Mouse (Mus musculus): Measurements from ENCODE around the gene Sprr1a. TPM values are rescaled to one million over a fixed set of nuclear protein-coding genes. Genes with fewer than 3 reads are reported as not detected.

Sprr1a gene
- polyA plus RNA-seq, 1 experiment from 2014 or later: 17.5 TPM

DNA sequence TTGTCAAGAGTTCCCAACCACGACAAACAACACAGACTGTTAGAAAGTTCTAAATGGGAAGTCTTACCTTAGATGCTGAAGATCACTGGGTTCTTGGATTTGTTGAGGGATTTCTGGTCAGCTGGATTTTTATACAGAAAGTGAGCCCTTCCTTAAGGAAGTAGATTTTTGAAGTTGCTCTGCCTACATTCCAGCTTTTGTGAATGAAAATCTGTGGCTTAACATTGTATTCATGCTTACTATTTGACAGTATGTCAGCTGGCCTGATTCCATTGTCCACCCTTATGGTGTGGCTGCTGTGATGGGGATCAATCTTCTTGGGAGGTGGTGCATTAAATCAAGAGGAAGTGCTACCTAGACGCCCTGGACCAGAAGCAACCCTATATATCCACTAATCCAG is 27.1 kb downstream of the Sprr1a start, which contains the start of gene Sprr3:
Sprr3 (minus strand) TSS at position 101 of the 400 bp plus-strand sequence.
- H3K4me2 ChIP-seq: no peak within 1 kb of the TSS
- no peaks in the 10 kb centered on the region for H3K36me3 ChIP-seq
- H3K4me1 ChIP-seq: no peaks in the 10 kb centered on the region
- H3K27me3 ChIP-seq: no peaks in the 10 kb centered on the region
- 51% methylated on average over 2 of the region's 2 CpGs for WGBS
- H3K9me3 ChIP-seq (replicated peaks): no peaks in the 10 kb centered on the region
- no peak for ATAC-seq (replicated peaks; ENCODE audit: low FRiP score)
- H3K27ac ChIP-seq: no peak within 1 kb of the TSS
- no peak within 1 kb of the TSS for H3K4me3 ChIP-seq (replicated peaks)
- H3K9ac ChIP-seq: no peak within 1 kb of the TSS

DNA sequence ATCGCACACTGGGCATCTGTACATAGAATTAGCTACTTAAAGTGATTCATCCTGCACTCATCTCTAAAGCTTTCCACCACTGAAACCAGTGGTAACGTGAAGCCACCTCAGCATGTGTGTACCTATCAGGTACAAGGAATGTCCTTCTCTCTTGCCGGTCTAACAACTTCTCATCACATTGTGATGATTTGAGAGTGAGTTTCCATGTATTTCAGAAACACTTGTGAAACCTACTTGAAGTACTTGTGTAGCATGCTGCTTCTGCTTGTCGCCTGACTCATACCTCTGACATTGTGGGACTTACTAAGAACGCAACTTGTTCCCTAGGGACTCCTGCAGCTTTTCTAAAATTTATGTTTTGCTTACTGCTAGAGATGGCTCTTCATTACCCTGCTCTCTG is 30.5 kb downstream of the Sprr1a start:
- no peaks in the 10 kb centered on the region for H3K27me3 ChIP-seq
- H3K4me1 ChIP-seq: no peaks in the 10 kb centered on the region
- WGBS: 84% methylated on average over 5 of the region's 5 CpGs
- no peak overlapping the region for H3K27ac ChIP-seq
- no peaks in the 10 kb centered on the region for H3K36me3 ChIP-seq
- H3K9me3 ChIP-seq (replicated peaks): no peaks in the 10 kb centered on the region
- no peak overlapping the region for H3K9ac ChIP-seq
- no peak for ATAC-seq (replicated peaks; ENCODE audit: low FRiP score)
- H3K4me3 ChIP-seq (replicated peaks): no peak overlapping the region
- no peak overlapping the region for H3K4me2 ChIP-seq

DNA sequence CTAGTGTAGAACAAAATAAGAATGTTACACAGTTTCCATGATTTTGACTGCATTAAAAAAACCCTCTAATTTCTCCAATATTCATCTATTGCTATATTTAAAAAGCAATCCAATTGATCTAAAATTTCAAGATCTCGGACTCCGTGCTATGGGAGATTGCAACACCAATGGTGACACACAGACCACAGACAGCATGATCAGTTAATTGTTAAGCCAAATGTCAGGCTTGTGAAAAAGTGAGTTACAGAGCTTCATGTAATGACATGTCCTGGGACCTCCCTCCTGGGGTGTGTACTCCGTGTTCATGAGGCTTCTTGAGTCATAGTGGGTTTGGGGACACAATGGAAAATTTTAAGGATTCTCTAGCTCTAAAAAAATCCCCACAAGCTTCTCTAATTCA is 45.5 kb downstream of the Sprr1a start:
- no peaks in the 10 kb centered on the region for H3K27me3 ChIP-seq
- H3K9ac ChIP-seq: no peak overlapping the region
- no peak overlapping the region for H3K4me2 ChIP-seq
- ATAC-seq (replicated peaks; ENCODE audit: low FRiP score): no peak
- H3K4me3 ChIP-seq (replicated peaks): no peak overlapping the region
- H3K36me3 ChIP-seq: no peaks in the 10 kb centered on the region
- H3K4me1 ChIP-seq: no peaks in the 10 kb centered on the region
- no peaks in the 10 kb centered on the region for H3K9me3 ChIP-seq (replicated peaks)
- H3K27ac ChIP-seq: no peak overlapping the region
- WGBS: 87% methylated on average over 3 of the region's 3 CpGs

DNA sequence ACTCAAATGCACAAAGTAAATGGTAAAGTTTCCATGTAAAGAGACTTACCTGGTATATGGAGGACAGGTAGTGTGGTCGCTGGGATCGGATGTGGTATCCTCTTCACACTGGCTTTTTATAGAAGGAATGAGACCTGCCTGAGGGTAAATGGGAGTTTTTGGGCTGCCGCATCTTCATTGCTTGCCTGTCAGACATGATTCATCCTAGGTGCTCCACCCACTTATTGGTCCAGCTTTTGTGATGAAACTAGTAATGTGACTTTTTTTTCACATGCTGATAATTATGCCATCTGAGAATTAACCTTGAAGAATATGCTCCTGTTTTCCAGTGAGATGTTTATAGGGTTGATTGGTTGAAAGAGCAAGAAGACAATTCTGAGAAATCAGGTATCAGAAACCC is 47.0 kb downstream of the Sprr1a start, which contains the start of gene Sprr1b:
Sprr1b (minus strand) TSS at position 101 of the 400 bp plus-strand sequence.
- Histone ChIP-seq H3K4me3 (replicated peaks) (no peak within 1 kb of the TSS), H3K36me3 (no peaks in the 10 kb centered on the region), H3K9ac (no peak within 1 kb of the TSS), H3K27ac (no peak within 1 kb of the TSS), H3K27me3 (no peaks in the 10 kb centered on the region), H3K4me2 (no peak within 1 kb of the TSS), H3K4me1 (no peaks in the 10 kb centered on the region), H3K9me3 (replicated peaks) (no peaks in the 10 kb centered on the region)
- no peak for ATAC-seq (replicated peaks; ENCODE audit: low FRiP score)
- 96% methylated on average over 3 of the region's 3 CpGs for WGBS

Other genes with a start within 250 kb of the Sprr1a start
- 1.0 TPM in 1 of 2 replicates, not detected in the other for gene Sprr2a3, start 200.5 kb downstream of the Sprr1a start, polyA plus RNA-seq (2015; fragmentation: Nextera tagmentation; extraction: Ambion mirVana)
- not detected in 2 replicates for gene Sprr2b, start 169.3 kb downstream of the Sprr1a start, polyA plus RNA-seq (2015; fragmentation: Nextera tagmentation; extraction: Ambion mirVana)
- not detected in 2 replicates for gene Sprr2d, start 146.8 kb downstream of the Sprr1a start, polyA plus RNA-seq (2015; fragmentation: Nextera tagmentation; extraction: Ambion mirVana)
- gene Sprr2e, start 133.8 kb downstream of the Sprr1a start, polyA plus RNA-seq (2015; fragmentation: Nextera tagmentation; extraction: Ambion mirVana): not detected in 2 replicates
- 13.1 and 30.3 TPM in 2 replicates for gene Sprr2f, start 120.7 kb downstream of the Sprr1a start, polyA plus RNA-seq (2015; fragmentation: Nextera tagmentation; extraction: Ambion mirVana)
- gene Sprr2h, start 100.2 kb downstream of the Sprr1a start, polyA plus RNA-seq (2015; fragmentation: Nextera tagmentation; extraction: Ambion mirVana): not detected in 2 replicates
- gene Sprr2i, start 77.9 kb downstream of the Sprr1a start, polyA plus RNA-seq (2015; fragmentation: Nextera tagmentation; extraction: Ambion mirVana): not detected in 2 replicates
- not detected in 2 replicates for gene Sprr2j-ps, start 67.8 kb downstream of the Sprr1a start, polyA plus RNA-seq (2015; fragmentation: Nextera tagmentation; extraction: Ambion mirVana)
- gene Gm9774, start 56.5 kb downstream of the Sprr1a start, polyA plus RNA-seq (2015; fragmentation: Nextera tagmentation; extraction: Ambion mirVana): 7.8 and 12.5 TPM in 2 replicates
- not detected in 2 replicates for gene Sprr2k, start 53.3 kb downstream of the Sprr1a start, polyA plus RNA-seq (2015; fragmentation: Nextera tagmentation; extraction: Ambion mirVana)
- 0.41 and 0.83 TPM in 2 replicates for gene Sprr1b, start 47.1 kb downstream of the Sprr1a start, polyA plus RNA-seq (2015; fragmentation: Nextera tagmentation; extraction: Ambion mirVana)
- 0.18 TPM in 1 of 2 replicates, not detected in the other for gene Sprr3, start 27.2 kb downstream of the Sprr1a start, polyA plus RNA-seq (2015; fragmentation: Nextera tagmentation; extraction: Ambion mirVana)
- not detected in 2 replicates for gene Sprr4, start 14.6 kb upstream of the Sprr1a start, polyA plus RNA-seq (2015; fragmentation: Nextera tagmentation; extraction: Ambion mirVana)
- not detected in 2 replicates for gene 2310046K23Rik, start 48.6 kb upstream of the Sprr1a start, polyA plus RNA-seq (2015; fragmentation: Nextera tagmentation; extraction: Ambion mirVana)
- gene Ivl, start 87.8 kb upstream of the Sprr1a start, polyA plus RNA-seq (2015; fragmentation: Nextera tagmentation; extraction: Ambion mirVana): 0.22 and 0.61 TPM in 2 replicates
- not detected in 2 replicates for gene Smcp, start 103.1 kb upstream of the Sprr1a start, polyA plus RNA-seq (2015; fragmentation: Nextera tagmentation; extraction: Ambion mirVana)
- gene 2210017I01Rik, start 121.6 kb upstream of the Sprr1a start, polyA plus RNA-seq (2015; fragmentation: Nextera tagmentation; extraction: Ambion mirVana): not detected in 2 replicates
- not detected in 2 replicates for gene Lce6a, start 135.8 kb upstream of the Sprr1a start, polyA plus RNA-seq (2015; fragmentation: Nextera tagmentation; extraction: Ambion mirVana)
- not detected in 2 replicates for gene Lce1a1, start 162.4 kb upstream of the Sprr1a start, polyA plus RNA-seq (2015; fragmentation: Nextera tagmentation; extraction: Ambion mirVana)
- gene Lce1b, start 171.0 kb upstream of the Sprr1a start, polyA plus RNA-seq (2015; fragmentation: Nextera tagmentation; extraction: Ambion mirVana): not detected in 2 replicates
- not detected in 2 replicates for gene Lce1a2, start 184.4 kb upstream of the Sprr1a start, polyA plus RNA-seq (2015; fragmentation: Nextera tagmentation; extraction: Ambion mirVana)
- gene Lce1c, start 193.4 kb upstream of the Sprr1a start, polyA plus RNA-seq (2015; fragmentation: Nextera tagmentation; extraction: Ambion mirVana): not detected in 2 replicates
- not detected in 2 replicates for gene Lce1d, start 201.3 kb upstream of the Sprr1a start, polyA plus RNA-seq (2015; fragmentation: Nextera tagmentation; extraction: Ambion mirVana)
- not detected in 2 replicates for gene Lce1e, start 223.2 kb upstream of the Sprr1a start, polyA plus RNA-seq (2015; fragmentation: Nextera tagmentation; extraction: Ambion mirVana)
- not detected in 2 replicates for gene Lce1f, start 234.5 kb upstream of the Sprr1a start, polyA plus RNA-seq (2015; fragmentation: Nextera tagmentation; extraction: Ambion mirVana)

Data from kidney, embryonic 15.5 days (tissue).